Mouse (Mus musculus) splenic B cell, adult 2 months (primary cell): ENCODE data around the gene Lonp2.

Source experiments
- DNase-seq: peaks from one replicate; pipeline ENCODE4 v3.0.0-alpha.2; 2011; ENCODE audit warnings: low read depth, low spot score
- H3K27me3 ChIP-seq: 2 replicates; pipeline ENCODE4 v1.6.1; 2012; ENCODE audit warnings: mild to moderate bottlenecking, low read length, moderate library complexity, mixed read lengths; ENCODE audit not compliant: control insufficient read depth, poor library complexity, insufficient read depth, severe bottlenecking
- H3K36me3 ChIP-seq: 2 replicates; pipeline ENCODE4 v1.6.1; 2012; ENCODE audit warnings: mild to moderate bottlenecking, low read length, moderate library complexity, mixed read lengths; ENCODE audit not compliant: control insufficient read depth, poor library complexity, insufficient read depth, severe bottlenecking

The Lonp2 gene

GRCm38 (mm10) chr8:86623911-86624731 lies at the start of gene Lonp2:
Lonp2 (plus strand) TSS chr8:86624043.
- Histone ChIP-seq H3K36me3 (0 out of 2 replicates have a peak, but pooled peaks cover 1% of the 10 kb centered on the region), H3K27me3 (no peaks in the 10 kb centered on the region; the same call in 1 of the 2 replicates)
- peak; percentile 97 for DNase-seq

GRCm38 (mm10) chr8:86577547-86577946 lies 46.3 kb upstream of the Lonp2 start:
- Histone ChIP-seq H3K27me3 (no peaks in the 10 kb centered on the region), H3K36me3 (no peaks in the 10 kb centered on the region)
- no peak for DNase-seq

GRCm38 (mm10) chr8:86578076-86578475 lies 45.8 kb upstream of the Lonp2 start:
- Histone ChIP-seq H3K36me3 (no peaks in the 10 kb centered on the region), H3K27me3 (no peaks in the 10 kb centered on the region)
- DNase-seq: no peak

- no peaks in the 10 kb centered on the region for H3K36me3 ChIP-seq
- H3K27me3 ChIP-seq: no peaks in the 10 kb centered on the region
- no peak for DNase-seq
Measured at GRCm38 (mm10) chr8:86578693-86579092, 45.1 kb upstream of the Lonp2 start.

GRCm38 (mm10) chr8:86580458-86580857 lies 43.4 kb upstream of the Lonp2 start, which contains the start of gene Abcc12:
Abcc12 (minus strand) TSS chr8:86580686.
- DNase-seq: no peak
- no peaks in the 10 kb centered on the region for H3K36me3 ChIP-seq
- H3K27me3 ChIP-seq: no peaks in the 10 kb centered on the region

GRCm38 (mm10) chr8:86581921-86582331 lies 41.9 kb upstream of the Lonp2 start:
- DNase-seq: no peak
- Histone ChIP-seq H3K36me3 (no peaks in the 10 kb centered on the region), H3K27me3 (no peaks in the 10 kb centered on the region)

GRCm38 (mm10) chr8:86585118-86585517 lies 38.7 kb upstream of the Lonp2 start:
- H3K36me3 ChIP-seq: no peaks in the 10 kb centered on the region
- DNase-seq: peak; percentile 83
- no peaks in the 10 kb centered on the region for H3K27me3 ChIP-seq

GRCm38 (mm10) chr8:86585532-86585931 lies 38.3 kb upstream of the Lonp2 start:
- DNase-seq: peak; percentile 80
- H3K36me3 ChIP-seq: no peaks in the 10 kb centered on the region
- H3K27me3 ChIP-seq: no peaks in the 10 kb centered on the region

GRCm38 (mm10) chr8:86586058-86586457 lies 37.8 kb upstream of the Lonp2 start:
- no peaks in the 10 kb centered on the region for H3K36me3 ChIP-seq
- DNase-seq: no peak

GRCm38 (mm10) chr8:86586642-86587041 lies 37.2 kb upstream of the Lonp2 start:
- Histone ChIP-seq H3K36me3 (no peaks in the 10 kb centered on the region), H3K27me3 (no peaks in the 10 kb centered on the region)
- peak; percentile 19 for DNase-seq

More at GRCm38 (mm10) chr8:86586058-86586457, 37.8 kb upstream of the Lonp2 start:
- no peaks in the 10 kb centered on the region for H3K27me3 ChIP-seq

- Histone ChIP-seq H3K36me3 (no peaks in the 10 kb centered on the region), H3K27me3 (no peaks in the 10 kb centered on the region)
- DNase-seq: no peak
Measured at GRCm38 (mm10) chr8:86588338-86588737, 35.5 kb upstream of the Lonp2 start.

GRCm38 (mm10) chr8:86593099-86593498 lies 30.7 kb upstream of the Lonp2 start:
- no peaks in the 10 kb centered on the region for H3K27me3 ChIP-seq
- H3K36me3 ChIP-seq: no peaks in the 10 kb centered on the region
- DNase-seq: no peak

- Histone ChIP-seq H3K36me3 (no peaks in the 10 kb centered on the region), H3K27me3 (no peaks in the 10 kb centered on the region)
- DNase-seq: no peak
Measured at GRCm38 (mm10) chr8:86594159-86594796, 29.6 kb upstream of the Lonp2 start.

GRCm38 (mm10) chr8:86595671-86596070 lies 28.2 kb upstream of the Lonp2 start:
- H3K27me3 ChIP-seq: no peaks in the 10 kb centered on the region
- no peaks in the 10 kb centered on the region for H3K36me3 ChIP-seq
- DNase-seq: no peak

GRCm38 (mm10) chr8:86597681-86598080 lies 26.2 kb upstream of the Lonp2 start:
- no peak for DNase-seq
- no peaks in the 10 kb centered on the region for H3K36me3 ChIP-seq
- H3K27me3 ChIP-seq: no peaks in the 10 kb centered on the region
